Mouse (Mus musculus) lung, adult 2 months (tissue): ENCODE results near the gene Ldb3.

Experiments
- CTCF ChIP-seq: fragments of 200-500 bp; IDR thresholded peaks from 2 replicates; pipeline ENCODE4 v1.5.1; 2011; ENCODE audit warnings: mild to moderate bottlenecking, low read length, control low read depth; ENCODE audit not compliant: insufficient read depth
- POLR2A ChIP-seq: fragments of 200-500 bp; IDR thresholded peaks from 2 replicates; pipeline ENCODE4 v1.6.1; 2011; ENCODE audit warnings: low read depth, mild to moderate bottlenecking, control low read depth, low read length, borderline replicate concordance; ENCODE audit errors: extremely low read depth

- TF ChIP-seq POLR2A (no peak), CTCF (peak; percentile 82)
Measured at GRCm38 (mm10) chr14:34620611-34621376, 32.3 kb upstream of the Ldb3 start.
